Mouse (Mus musculus) T-helper 1 cell (primary cell): ENCODE results near the gene Grm8.

ENCODE experiments used
- in situ Hi-C: fragments of 300-600 bp; cut with MboI, MseI; formaldehyde crosslinking; loops from one replicate; pipeline ENCODE4 v1.15.1; 2025; ENCODE audit warnings: high pct_unique_total_duplicates

Gene Grm8

GRCm38 (mm10) chr6:28135001-28135401 is at the start of gene Grm8:
TSS of gene Grm8 (minus strand) at chr6:28135178.
- in situ Hi-C loops = loop anchor here (5.0 to 25.0 kb wide), 2 partner anchors 262 to 473 kb away; partner anchors contain the start of gene Zfp800

GRCm38 (mm10) chr6:28169851-28170539 is 35.0 kb upstream of the Grm8 start:
- in situ Hi-C loops = no loop called here

- in situ Hi-C loops = no loop called here
Observed at GRCm38 (mm10) chr6:28160399-28160798, 25.4 kb upstream of the Grm8 start.

GRCm38 (mm10) chr6:28146445-28146844 is 11.5 kb upstream of the Grm8 start:
- in situ Hi-C loops = loop anchor here (25.0 kb wide), 1 partner anchor 484 kb away; no protein-coding TSS in a partner anchor

GRCm38 (mm10) chr6:28142332-28142731 is 7.4 kb upstream of the Grm8 start:
- in situ Hi-C loops = loop anchor here (25.0 kb wide), 1 partner anchor 480 kb away; no protein-coding TSS in a partner anchor

GRCm38 (mm10) chr6:28135411-28136233 is 644 bp upstream of the Grm8 start:
- in situ Hi-C loops = loop anchor here (5.0 to 25.0 kb wide), 2 partner anchors 262 to 473 kb away; partner anchors contain the start of gene Zfp800

GRCm38 (mm10) chr6:28134251-28134801 is 652 bp downstream of the Grm8 start:
- in situ Hi-C loops = loop anchor here (25.0 kb wide), 1 partner anchor 472 kb away; no protein-coding TSS in a partner anchor

GRCm38 (mm10) chr6:28133206-28134063 is 1.5 kb downstream of the Grm8 start:
- in situ Hi-C loops = loop anchor here (25.0 kb wide), 1 partner anchor 471 kb away; no protein-coding TSS in a partner anchor

- in situ Hi-C loops = loop anchor here (25.0 kb wide), 1 partner anchor 470 kb away; no protein-coding TSS in a partner anchor
Observed at GRCm38 (mm10) chr6:28132056-28132455, 2.9 kb downstream of the Grm8 start.

GRCm38 (mm10) chr6:28128871-28129270 is 6.1 kb downstream of the Grm8 start:
- in situ Hi-C loops = loop anchor here (25.0 kb wide), 1 partner anchor 467 kb away; no protein-coding TSS in a partner anchor

GRCm38 (mm10) chr6:28115519-28115918 is 19.5 kb downstream of the Grm8 start:
- in situ Hi-C loops = no loop called here

GRCm38 (mm10) chr6:28114916-28115315 is 20.1 kb downstream of the Grm8 start:
- in situ Hi-C loops = no loop called here

- in situ Hi-C loops = no loop called here
Observed at GRCm38 (mm10) chr6:28111551-28111950, 23.4 kb downstream of the Grm8 start.

GRCm38 (mm10) chr6:28102608-28103316 is 32.2 kb downstream of the Grm8 start:
- in situ Hi-C loops = no loop called here

GRCm38 (mm10) chr6:28100001-28100400 is 35.0 kb downstream of the Grm8 start:
- in situ Hi-C loops = no loop called here

- in situ Hi-C loops = no loop called here
Observed at GRCm38 (mm10) chr6:28092511-28092910, 42.5 kb downstream of the Grm8 start.

- in situ Hi-C loops = no loop called here
Observed at GRCm38 (mm10) chr6:28091836-28092235, 43.1 kb downstream of the Grm8 start.

GRCm38 (mm10) chr6:28090981-28091380 is 44.0 kb downstream of the Grm8 start:
- in situ Hi-C loops = no loop called here

GRCm38 (mm10) chr6:28075534-28075933 is 59.4 kb downstream of the Grm8 start:
- in situ Hi-C loops = no loop called here

- in situ Hi-C loops = no loop called here
Observed at GRCm38 (mm10) chr6:28074470-28074869, 60.5 kb downstream of the Grm8 start.
